Mouse (Mus musculus): ENCODE data around the gene Nutf2-ps1.

Gene Nutf2-ps1

DNA sequence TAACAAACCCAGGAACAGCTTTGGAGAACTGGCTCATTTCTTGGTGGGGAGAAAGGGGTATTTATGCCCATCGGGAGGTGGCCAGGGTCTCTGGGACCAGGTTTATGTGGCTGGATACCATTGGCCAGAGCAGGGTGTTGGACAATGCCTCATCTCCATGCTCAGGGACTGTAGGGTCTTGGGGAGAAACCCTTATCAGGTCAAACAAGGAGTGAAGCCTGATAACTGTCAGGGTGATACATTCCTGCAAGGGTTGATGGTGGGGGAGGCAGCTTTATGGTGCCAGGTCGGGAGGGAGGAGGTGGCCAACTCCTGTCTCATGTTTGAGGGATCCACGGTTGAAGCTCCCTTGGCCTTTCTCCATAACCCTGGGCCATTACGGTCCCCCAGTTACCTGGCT is 17.8 kb downstream of the Nutf2-ps1 start:
- DNase-seq (ENCODE audit: low read depth, low spot score), result no peak

- no peak for DNase-seq (ENCODE audit: low read depth, low spot score)
Measured at GRCm38 (mm10) chr19:53568553-53568952, 20.3 kb downstream of the Nutf2-ps1 start.

DNA sequence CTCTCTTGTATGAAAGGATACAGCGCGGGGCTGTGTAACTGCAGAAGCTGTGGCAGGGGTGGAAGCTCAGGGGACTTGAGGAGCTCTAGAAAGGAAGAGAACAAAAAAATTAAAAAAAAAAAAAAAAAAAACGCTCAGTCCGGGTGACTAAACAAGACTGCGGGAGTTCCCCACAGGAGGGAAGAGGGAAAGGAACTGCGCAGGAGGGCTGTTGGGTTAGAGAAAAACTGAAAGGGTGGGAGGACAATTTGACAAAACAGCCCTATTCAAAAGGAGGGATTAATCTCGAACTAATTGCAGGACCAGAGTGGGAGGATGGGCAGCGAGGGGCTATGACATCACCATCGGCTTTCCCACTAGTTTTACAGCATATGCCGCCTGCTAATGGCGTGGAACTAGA is 21.0 kb downstream of the Nutf2-ps1 start:
- DNase-seq (ENCODE audit: low read depth, low spot score), result no peak

DNA sequence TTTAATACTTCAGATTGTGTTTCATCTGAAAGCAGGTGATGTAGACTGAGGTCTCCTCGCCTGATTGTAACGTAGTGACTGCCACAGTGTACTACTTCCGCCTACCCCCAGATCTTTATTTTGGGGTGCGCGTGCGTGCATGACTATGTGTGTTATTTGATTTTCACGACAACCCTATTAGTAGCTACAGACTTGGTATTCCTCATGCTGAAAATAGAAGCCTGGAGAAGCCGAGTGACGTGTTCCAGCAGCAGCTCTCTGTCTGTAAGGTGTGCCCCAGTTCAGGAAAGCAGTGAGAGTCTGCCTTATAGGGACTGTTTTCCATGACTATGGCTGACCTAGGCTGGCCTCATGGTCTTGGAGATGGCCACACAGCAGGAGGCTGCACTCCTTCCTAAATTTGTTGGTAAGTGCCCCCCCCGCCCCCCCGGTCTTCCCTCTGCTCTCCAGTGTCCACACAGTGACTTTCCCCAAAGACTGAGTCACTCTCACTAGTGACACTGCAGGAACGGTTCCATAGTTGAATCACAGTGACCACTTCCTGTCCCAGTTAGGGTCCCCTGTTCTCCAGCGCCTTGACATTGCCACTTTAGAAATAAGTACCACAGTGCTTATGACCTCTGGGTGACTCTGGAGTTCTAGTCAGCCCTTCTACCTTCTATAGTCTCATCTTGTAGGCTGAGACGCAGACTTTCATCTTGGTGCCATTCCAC is 23.1 kb downstream of the Nutf2-ps1 start:
- DNase-seq (ENCODE audit: low read depth, low spot score), result no peak

DNA sequence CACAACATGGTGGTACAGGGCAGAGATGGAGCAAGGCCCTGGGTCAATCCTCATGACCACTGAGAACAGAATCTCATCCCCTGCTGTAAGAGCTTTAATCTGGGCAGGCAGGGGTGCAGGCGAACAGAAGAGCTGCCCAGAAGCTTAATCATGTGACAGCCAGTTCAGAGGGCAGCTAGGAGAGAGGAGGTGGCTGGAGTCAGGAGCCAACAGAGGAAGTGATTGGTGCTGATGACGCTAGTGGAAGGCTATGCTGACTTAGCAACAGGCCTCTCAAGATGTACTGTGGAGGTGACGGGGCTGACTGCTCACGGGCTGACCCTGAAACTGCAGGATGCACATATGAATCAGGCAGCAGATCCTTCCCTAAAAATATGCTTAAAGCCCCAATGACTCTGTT is 24.7 kb downstream of the Nutf2-ps1 start:
- no peak for DNase-seq (ENCODE audit: low read depth, low spot score)

DNA sequence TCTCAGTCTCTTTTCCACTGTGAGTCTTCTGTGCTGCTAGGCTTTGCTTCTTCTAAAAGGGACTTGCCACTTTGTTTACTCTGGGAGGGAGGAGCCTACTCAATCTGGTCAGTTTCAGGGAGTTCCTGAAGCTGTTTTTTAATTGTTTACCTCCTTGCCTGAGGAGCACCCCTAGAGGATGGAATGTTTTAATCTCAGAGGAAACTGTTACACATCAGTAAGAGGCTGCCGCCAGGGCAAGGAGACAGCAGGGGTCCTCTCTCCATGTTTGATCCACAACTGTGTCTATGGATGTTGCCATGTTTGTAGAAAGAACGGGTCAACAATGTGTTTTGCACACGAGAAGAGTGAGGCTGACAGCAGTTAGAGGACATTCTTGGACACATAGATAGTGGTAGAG is 28.4 kb downstream of the Nutf2-ps1 start:
- no peak for DNase-seq (ENCODE audit: low read depth, low spot score)

DNA sequence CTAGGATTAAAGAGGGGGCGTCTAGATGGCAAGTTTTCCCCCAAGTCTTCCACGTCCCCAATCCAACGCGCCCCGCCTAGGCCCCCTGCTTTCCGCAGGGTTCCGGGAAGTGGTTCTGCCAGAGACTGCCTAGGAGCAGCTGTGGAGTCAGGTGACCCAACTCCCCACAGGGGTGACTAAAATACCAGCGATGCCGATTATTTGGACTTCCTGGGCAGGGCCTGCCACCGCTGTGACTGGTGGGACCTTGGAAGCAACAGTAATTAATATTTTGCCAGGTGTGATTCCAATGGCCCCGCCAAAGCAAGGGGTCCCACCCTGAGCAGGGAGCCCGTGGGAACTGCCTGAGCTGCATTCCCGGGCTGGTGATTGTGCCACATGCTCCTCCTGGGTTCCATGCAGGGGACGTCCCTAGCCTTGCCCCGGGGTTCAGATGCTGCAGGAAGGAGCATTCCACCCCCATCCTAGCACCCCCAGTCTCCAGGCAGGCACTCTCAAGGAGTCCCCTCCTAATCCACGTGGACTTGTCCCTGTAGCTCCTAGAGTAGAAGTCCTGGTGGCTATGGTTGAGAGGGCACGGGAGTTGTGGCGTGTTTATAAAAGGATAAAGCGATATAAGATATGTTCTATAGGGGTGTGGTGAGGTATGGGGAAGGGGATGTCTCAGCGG is 31.5 kb downstream of the Nutf2-ps1 start:
- DNase-seq (ENCODE audit: low read depth, low spot score), result no peak

GRCm38 (mm10) chr19:53556841-53557240 is 32.0 kb downstream of the Nutf2-ps1 start:
- DNase-seq (ENCODE audit: low read depth, low spot score), result no peak

DNA sequence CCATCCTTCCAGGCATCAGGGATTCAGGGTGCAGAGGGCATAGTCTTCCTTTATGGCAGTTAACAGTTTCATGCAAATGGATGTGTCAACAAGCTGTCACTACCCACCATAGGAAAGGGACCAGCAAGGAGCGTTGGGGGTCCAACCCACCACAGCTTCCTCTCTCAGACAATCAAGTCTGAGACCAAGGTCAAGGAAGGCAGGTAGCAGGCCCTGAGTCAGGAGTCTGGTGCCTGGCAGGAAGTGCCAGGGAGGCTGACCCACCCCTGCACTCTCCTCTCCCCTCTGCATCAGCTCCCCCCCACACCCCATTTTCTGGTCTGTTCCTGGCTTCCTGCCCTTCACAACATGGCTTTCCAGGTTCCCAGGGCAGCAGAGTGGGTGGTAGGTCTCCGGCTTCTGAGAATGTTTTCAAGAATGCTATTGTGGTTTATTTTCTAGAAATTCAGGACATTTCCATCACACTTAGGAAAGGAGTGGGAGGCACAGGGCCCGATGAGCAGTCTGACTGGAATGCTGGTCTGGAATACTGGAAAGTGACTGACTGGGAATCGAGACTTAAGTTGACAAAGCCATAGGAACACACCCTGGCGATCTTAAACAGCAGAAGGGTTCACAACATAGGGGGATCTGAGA is 33.8 kb downstream of the Nutf2-ps1 start:
- DNase-seq (ENCODE audit: low read depth, low spot score), result no peak

DNA sequence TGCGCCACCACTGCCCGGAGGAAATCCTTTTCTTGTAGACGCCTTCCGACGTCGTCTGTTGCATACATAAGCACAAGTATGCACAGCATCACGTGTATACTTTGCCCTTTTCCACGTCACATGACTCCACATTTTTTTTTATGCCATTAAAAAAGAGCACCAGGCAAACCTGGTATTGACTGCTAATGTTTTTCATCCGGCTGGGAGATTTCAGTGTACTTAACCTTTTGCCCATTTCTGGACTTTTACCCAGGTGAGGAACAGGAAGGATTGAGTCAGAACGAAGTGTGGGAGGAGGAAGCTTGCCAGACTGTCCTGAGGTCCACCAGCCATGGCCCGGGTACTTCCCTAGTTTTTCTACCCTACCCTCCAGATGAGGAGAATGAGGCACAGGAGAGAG is 34.5 kb downstream of the Nutf2-ps1 start:
- DNase-seq (ENCODE audit: low read depth, low spot score), result no peak

DNA sequence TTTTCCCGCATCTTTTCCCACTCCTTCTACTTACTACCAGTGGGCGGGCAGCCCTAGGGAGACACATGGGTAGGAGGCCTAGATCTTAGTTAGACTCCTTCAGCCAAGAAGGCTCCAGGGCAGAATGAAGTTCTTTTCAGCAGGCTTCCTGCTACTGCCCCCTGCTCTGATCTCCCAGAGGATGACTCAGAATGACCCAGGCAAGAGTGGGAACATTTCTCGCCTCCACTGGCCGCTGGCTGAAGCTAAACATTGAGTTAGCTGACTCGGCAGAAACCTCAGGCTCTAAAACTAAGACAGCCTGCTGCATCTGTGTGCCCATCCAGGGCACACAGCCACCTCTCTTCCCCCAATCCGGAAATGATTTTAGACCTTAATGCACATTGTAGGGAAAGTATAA is 36.1 kb downstream of the Nutf2-ps1 start:
- no peak for DNase-seq (ENCODE audit: low read depth, low spot score)

- no peak for DNase-seq (ENCODE audit: low read depth, low spot score)
Measured at GRCm38 (mm10) chr19:53552216-53552786, 36.6 kb downstream of the Nutf2-ps1 start.

DNA sequence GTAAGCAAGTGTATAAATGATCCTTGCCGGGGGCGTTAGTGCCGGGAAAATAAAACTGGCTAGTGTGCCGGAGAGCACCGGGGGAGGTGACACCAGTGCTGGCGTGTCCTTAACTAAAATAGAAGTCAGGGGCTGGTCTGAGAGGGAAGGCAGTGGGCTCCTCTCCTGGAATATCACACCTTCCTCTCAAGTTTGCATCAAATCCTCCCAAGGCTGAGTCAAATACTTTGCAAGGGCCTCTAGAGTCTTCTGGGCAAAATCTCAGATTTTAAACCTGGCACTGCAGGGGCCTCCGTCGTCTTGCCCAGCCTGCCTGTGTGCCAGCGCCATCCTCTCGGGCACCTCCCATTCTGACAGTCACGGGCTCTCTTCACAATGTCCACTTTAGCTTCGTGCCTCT is 37.9 kb downstream of the Nutf2-ps1 start:
- DNase-seq (ENCODE audit: low read depth, low spot score), result no peak

DNA sequence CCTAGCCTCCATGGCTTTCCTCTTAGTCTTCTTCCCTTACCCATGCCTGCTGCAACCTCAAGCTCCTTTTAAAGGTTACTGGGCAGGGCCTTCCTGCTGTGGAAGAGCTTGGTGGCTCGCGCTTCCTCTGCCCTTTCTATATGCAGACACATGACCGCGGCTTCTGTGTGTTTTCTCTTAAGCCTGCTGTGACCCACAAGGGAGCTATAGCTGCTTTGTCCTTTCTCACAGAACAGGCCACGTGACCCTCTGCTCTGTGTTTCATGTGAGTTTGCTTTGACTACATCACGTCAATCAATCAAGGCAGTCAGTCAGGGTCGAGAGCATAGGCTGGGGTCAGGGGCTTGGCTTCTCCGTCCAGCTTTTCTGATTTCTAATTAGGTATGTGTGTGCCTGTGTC is 41.3 kb downstream of the Nutf2-ps1 start:
- DNase-seq (ENCODE audit: low read depth, low spot score), result no peak

GRCm38 (mm10) chr19:53544923-53545561 is 43.8 kb downstream of the Nutf2-ps1 start:
- DNase-seq (ENCODE audit: low read depth, low spot score), result no peak

GRCm38 (mm10) chr19:53543602-53544001 is 45.3 kb downstream of the Nutf2-ps1 start:
- DNase-seq (ENCODE audit: low read depth, low spot score), result no peak

- DNase-seq (ENCODE audit: low read depth, low spot score), result no peak
Measured at GRCm38 (mm10) chr19:53539296-53539695, 49.6 kb downstream of the Nutf2-ps1 start.

DNA sequence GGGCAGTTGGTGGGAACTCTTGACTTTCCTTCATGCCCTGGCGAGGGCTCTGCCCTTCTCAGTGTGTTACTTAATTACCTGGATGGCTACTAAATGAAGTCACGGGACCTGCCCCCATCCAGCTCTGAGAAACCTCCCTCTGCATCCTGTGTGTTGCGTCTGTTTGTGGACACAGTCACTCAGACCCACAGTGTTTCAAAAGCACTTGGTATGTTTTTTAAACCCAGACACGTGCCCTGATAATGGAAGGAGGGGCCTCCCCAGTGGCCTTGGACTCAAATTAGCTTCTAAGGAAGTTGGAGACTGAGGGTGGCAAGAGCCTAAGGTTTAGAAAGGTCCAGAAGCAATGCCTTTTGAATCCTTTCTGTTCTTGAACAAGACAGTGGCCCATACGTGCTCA is 50.1 kb downstream of the Nutf2-ps1 start:
- DNase-seq (ENCODE audit: low read depth, low spot score), result no peak

All from WW6 (cell line).